Mouse (Mus musculus) brain, embryonic 14.5 days (tissue): ENCODE measurements around the gene Pafah1b3.

Source experiments
- CTCF ChIP-seq: fragments of 200-500 bp; IDR thresholded peaks from 2 replicates; pipeline ENCODE4 v1.5.1; 2012; ENCODE audit warnings: inconsistent platforms, mild to moderate bottlenecking, moderate library complexity, borderline replicate concordance; ENCODE audit not compliant: insufficient read depth, insufficient read length; ENCODE audit errors: extremely low read depth
- POLR2A ChIP-seq: fragments of 200-500 bp; IDR thresholded peaks from 2 replicates; pipeline ENCODE4 v1.6.1; 2012; ENCODE audit warnings: mild to moderate bottlenecking, inconsistent platforms, borderline replicate concordance; ENCODE audit not compliant: poor library complexity, insufficient read depth, insufficient read length, severe bottlenecking; ENCODE audit errors: extremely low read depth

GRCm38 (mm10) chr7:25306614-25306996 lies 8.8 kb upstream of the Pafah1b3 start:
- TF ChIP-seq POLR2A (no peak), CTCF (no peak)
